Mouse (Mus musculus) cerebellum, postnatal 14 days (tissue): ENCODE measurements around the gene Iffo2.

Experiments used
- DNase-seq, 2 experiments: peaks; one replicate each; pipeline ENCODE4 v3.0.0; 2021; ENCODE audit warnings: mixed read lengths in 2 of 2

Iffo2 gene

GRCm38 (mm10) chr4:139582903-139583302 is 52.6 kb downstream of the Iffo2 start:
- DNase-seq = no peak

GRCm38 (mm10) chr4:139583629-139584245 is 53.4 kb downstream of the Iffo2 start:
- DNase-seq = no peak

GRCm38 (mm10) chr4:139584704-139585103 is 54.4 kb downstream of the Iffo2 start:
- no peak for DNase-seq

- no peak for DNase-seq
These were observed 55.4 kb downstream of the Iffo2 start for GRCm38 (mm10) chr4:139585713-139586112.

GRCm38 (mm10) chr4:139587370-139587769 is 57.0 kb downstream of the Iffo2 start:
- peak in 1 of 2 experiments; percentile 54 for DNase-seq

- DNase-seq = no peak
These were observed 57.4 kb downstream of the Iffo2 start for GRCm38 (mm10) chr4:139587773-139588172.

- DNase-seq = peak in 1 of 2 experiments; percentile 45
These were observed 59.1 kb downstream of the Iffo2 start for GRCm38 (mm10) chr4:139589351-139590027.

GRCm38 (mm10) chr4:139590446-139590845 is 60.1 kb downstream of the Iffo2 start:
- DNase-seq = peak; percentile 78 to 89

GRCm38 (mm10) chr4:139592895-139593294 is 62.5 kb downstream of the Iffo2 start:
- DNase-seq = peak; percentile 59 to 63

- DNase-seq = no peak
These were observed 63.0 kb downstream of the Iffo2 start for GRCm38 (mm10) chr4:139593383-139593782.

GRCm38 (mm10) chr4:139594062-139594461 is 63.7 kb downstream of the Iffo2 start:
- no peak for DNase-seq

- no peak for DNase-seq
These were observed 66.4 kb downstream of the Iffo2 start for GRCm38 (mm10) chr4:139596715-139597114.

- no peak for DNase-seq
These were observed 67.2 kb downstream of the Iffo2 start for GRCm38 (mm10) chr4:139597286-139598284.

- no peak for DNase-seq
These were observed 68.0 kb downstream of the Iffo2 start for GRCm38 (mm10) chr4:139598356-139598755.

GRCm38 (mm10) chr4:139598950-139599518 is 68.7 kb downstream of the Iffo2 start:
- peak; percentile 62 to 80 for DNase-seq

- no peak for DNase-seq
These were observed 71.4 kb downstream of the Iffo2 start for GRCm38 (mm10) chr4:139601519-139602356.

- peak; percentile 71 to 79 for DNase-seq
These were observed 72.3 kb downstream of the Iffo2 start, which contains the start of gene Gm21969 for GRCm38 (mm10) chr4:139602357-139603244. TSS of gene Gm21969 (plus strand) at chr4:139603186.

GRCm38 (mm10) chr4:139605216-139605615 is 74.9 kb downstream of the Iffo2 start:
- DNase-seq = no peak

- DNase-seq = no peak
These were observed 76.4 kb downstream of the Iffo2 start for GRCm38 (mm10) chr4:139606732-139607131.

- no peak for DNase-seq
These were observed 78.6 kb downstream of the Iffo2 start for GRCm38 (mm10) chr4:139608975-139609374.

- no peak for DNase-seq
These were observed 80.6 kb downstream of the Iffo2 start for GRCm38 (mm10) chr4:139610954-139611353.
